Mouse (Mus musculus): ENCODE measurements around the gene Zmynd10. TPM values are rescaled to one million over a fixed set of nuclear protein-coding genes. Genes with fewer than 3 reads are reported as not detected.
"Not testable (repeated sequence)": the region's sequence is repeated elsewhere in the genome, so short reads cannot be mapped to it uniquely, and the experiment has no call there.

Zmynd10 gene
- total RNA-seq, 2 experiments from 2014 or later = not detected

GRCm38 (mm10) chr9:107553541-107554318 lies 6.6 kb downstream of the Zmynd10 start:
- ATAC-seq (replicated peaks; ENCODE audit: poor library complexity, severe bottlenecking) = no peak

- peak; percentile 79 for ATAC-seq (replicated peaks; ENCODE audit: poor library complexity, severe bottlenecking)
These were observed 7.3 kb downstream of the Zmynd10 start for GRCm38 (mm10) chr9:107554319-107554825.

- ATAC-seq (replicated peaks; ENCODE audit: poor library complexity, severe bottlenecking) = peak; percentile 41
These were observed 7.9 kb downstream of the Zmynd10 start for GRCm38 (mm10) chr9:107555031-107555457.

GRCm38 (mm10) chr9:107555701-107556100 lies 8.6 kb downstream of the Zmynd10 start:
- ATAC-seq (replicated peaks; ENCODE audit: poor library complexity, severe bottlenecking) = no peak

GRCm38 (mm10) chr9:107556346-107556745 lies 9.2 kb downstream of the Zmynd10 start:
- no peak for ATAC-seq (replicated peaks; ENCODE audit: poor library complexity, severe bottlenecking)

GRCm38 (mm10) chr9:107563029-107563581 lies 16.0 kb downstream of the Zmynd10 start, which contains the start of gene Tusc2:
TSS of gene Tusc2 (plus strand) at chr9:107563255.
- peak; percentile 94 for ATAC-seq (replicated peaks; ENCODE audit: poor library complexity, severe bottlenecking)

GRCm38 (mm10) chr9:107565556-107565955 lies 18.5 kb downstream of the Zmynd10 start:
- not testable (repeated sequence) for ATAC-seq (replicated peaks; ENCODE audit: poor library complexity, severe bottlenecking)

GRCm38 (mm10) chr9:107566041-107566709 lies 19.1 kb downstream of the Zmynd10 start:
- ATAC-seq (replicated peaks; ENCODE audit: poor library complexity, severe bottlenecking) = 0 out of 2 replicates have a peak, but pooled peaks have one; percentile 17

- no peak for ATAC-seq (replicated peaks; ENCODE audit: poor library complexity, severe bottlenecking)
These were observed 19.8 kb downstream of the Zmynd10 start for GRCm38 (mm10) chr9:107566855-107567254.

GRCm38 (mm10) chr9:107567702-107568319 lies 20.7 kb downstream of the Zmynd10 start, which contains the start of gene Hyal2:
TSS of gene Hyal2 (plus strand) at chr9:107567945.
- no peak for ATAC-seq (replicated peaks; ENCODE audit: poor library complexity, severe bottlenecking)

GRCm38 (mm10) chr9:107568331-107569261 lies 21.5 kb downstream of the Zmynd10 start:
- ATAC-seq (replicated peaks; ENCODE audit: poor library complexity, severe bottlenecking) = peak; percentile 55

GRCm38 (mm10) chr9:107569270-107569669 lies 22.2 kb downstream of the Zmynd10 start:
- ATAC-seq (replicated peaks; ENCODE audit: poor library complexity, severe bottlenecking) = peak; percentile 34

- ATAC-seq (replicated peaks; ENCODE audit: poor library complexity, severe bottlenecking) = no peak
These were observed 22.9 kb downstream of the Zmynd10 start for GRCm38 (mm10) chr9:107570016-107570415.

GRCm38 (mm10) chr9:107570845-107571244 lies 23.7 kb downstream of the Zmynd10 start:
- ATAC-seq (replicated peaks; ENCODE audit: poor library complexity, severe bottlenecking) = no peak

- no peak for ATAC-seq (replicated peaks; ENCODE audit: poor library complexity, severe bottlenecking)
These were observed 24.6 kb downstream of the Zmynd10 start for GRCm38 (mm10) chr9:107571534-107572326.

GRCm38 (mm10) chr9:107572327-107572662 lies 25.2 kb downstream of the Zmynd10 start:
- ATAC-seq (replicated peaks; ENCODE audit: poor library complexity, severe bottlenecking) = no peak

GRCm38 (mm10) chr9:107573774-107574173 lies 26.7 kb downstream of the Zmynd10 start:
- ATAC-seq (replicated peaks; ENCODE audit: poor library complexity, severe bottlenecking) = not testable (repeated sequence)

- no peak for ATAC-seq (replicated peaks; ENCODE audit: poor library complexity, severe bottlenecking)
These were observed 28.7 kb downstream of the Zmynd10 start for GRCm38 (mm10) chr9:107575579-107576356.

Measured in granulocyte monocyte progenitor cell, adult 5-6 weeks (primary cell).